Mouse (Mus musculus) spleen, embryonic (tissue): Measurements from ENCODE around the gene Sbk2.

Source experiments
- CTCF ChIA-PET: fragments of 350-600 bp; sonication (Branson Sonifier 250); formaldehyde crosslinking; loops from one replicate; lab custom pipeline; 2022; lab: Charles Lee

Sbk2 gene

DNA sequence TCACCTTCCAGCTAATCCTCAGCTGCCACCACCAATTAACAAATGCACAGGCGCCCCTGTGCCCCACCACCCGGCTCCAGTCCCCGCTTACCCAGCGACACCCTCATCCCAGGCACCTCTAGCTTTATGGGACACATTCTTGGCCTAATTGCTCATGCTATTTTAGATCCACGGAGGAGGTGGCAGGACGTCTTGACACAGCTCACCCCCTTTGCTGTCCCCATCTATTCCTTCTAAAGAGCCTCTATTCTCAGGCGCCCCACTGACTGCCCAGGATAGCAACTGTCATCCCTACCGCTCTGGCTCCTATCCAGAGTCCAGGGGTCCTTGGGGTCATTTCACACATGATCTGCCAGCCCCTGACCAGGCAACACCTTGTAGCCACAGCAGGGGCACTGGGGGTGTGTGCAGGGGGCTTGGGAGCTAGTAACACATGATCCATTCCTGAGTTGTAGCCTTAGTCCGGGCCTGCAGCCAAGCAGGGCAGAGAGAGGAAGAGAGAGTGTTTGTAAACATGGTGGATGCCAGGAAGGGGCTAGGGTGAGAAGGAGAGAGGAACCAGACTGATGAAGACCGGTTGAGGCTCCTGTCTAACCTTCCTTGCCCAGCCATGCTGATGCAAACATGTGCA lies 10.3 kb downstream of the Sbk2 start:
- CTCF ChIA-PET: no interaction called here

DNA sequence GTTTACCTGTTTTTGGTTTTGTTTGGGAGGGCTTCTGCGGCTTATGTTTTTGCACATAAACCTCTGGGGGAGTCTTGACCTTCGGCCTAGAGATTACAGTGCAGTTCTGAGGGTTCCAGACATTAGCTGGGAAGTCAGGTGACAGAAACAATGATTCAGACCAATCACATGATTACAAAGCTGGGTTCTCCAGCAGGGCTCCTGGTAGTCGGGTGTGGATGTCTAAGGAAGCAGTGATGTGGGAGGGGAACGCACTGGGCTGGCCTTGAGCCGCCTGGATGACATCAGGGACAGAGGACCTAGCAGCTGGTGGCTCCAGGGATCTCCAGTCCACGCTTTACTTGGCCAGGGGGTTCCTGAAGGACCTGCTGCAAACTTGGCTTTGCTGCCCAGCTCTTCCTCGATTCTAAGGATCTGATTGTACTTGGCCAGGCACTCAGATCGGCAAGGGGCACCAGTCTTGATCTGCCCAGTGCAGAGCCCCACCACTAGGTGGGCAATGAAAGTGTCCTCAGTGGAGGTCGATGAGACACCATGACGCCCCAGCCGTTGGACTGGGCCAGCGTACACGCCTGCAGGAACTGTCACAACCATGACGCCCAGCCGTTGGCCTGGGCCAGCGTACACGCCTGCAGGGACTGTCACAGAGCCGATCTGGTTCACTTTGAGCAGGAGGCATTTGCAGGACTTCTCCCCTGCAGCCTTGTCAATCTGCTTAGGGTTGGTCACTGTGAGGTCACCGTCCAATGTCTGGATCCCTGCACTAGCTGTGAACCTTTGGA lies 13.5 kb downstream of the Sbk2 start:
- CTCF ChIA-PET: no interaction called here

DNA sequence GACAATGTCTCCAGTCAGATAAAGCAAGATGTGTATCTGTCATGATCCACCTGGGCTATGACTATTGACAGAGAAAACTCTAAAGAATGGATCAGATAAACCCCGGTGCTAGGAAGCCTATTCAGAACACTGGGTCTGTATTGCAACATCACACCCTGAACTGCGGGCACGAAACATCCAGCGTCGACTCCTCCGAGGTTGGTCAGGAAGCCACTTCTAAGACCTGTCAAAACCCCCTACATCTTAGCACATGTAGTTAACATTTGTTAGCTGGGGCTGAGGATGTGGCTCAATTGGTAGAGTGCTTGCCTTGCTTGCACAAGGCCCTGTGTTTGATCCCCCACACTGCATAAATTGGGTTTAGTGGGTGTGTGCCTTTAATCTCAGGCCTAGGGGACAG lies 15.8 kb downstream of the Sbk2 start:
- CTCF ChIA-PET: no interaction called here

DNA sequence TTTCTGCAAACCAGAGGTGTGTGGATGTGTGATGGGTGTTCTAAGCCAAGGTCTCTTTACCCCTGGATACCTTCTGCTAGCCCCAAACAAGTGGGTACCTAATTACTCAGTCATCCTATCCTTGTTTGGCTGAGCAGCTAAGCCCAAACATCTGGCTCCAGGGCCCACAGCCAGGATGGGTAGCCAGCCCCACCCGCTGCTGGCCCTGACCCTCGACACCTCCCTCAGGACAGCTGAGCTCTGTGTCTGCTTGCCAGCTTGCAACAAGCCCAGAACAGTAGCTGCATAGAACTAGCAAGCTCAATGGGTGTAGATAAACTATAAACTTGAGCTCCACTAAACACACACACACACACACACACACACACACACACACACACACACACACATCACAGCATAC lies 16.4 kb downstream of the Sbk2 start:
- CTCF ChIA-PET: no interaction called here

GRCm38 (mm10) chr7:4943223-4943815 lies 20.9 kb downstream of the Sbk2 start:
- CTCF ChIA-PET: interaction anchor here (0.5 kb wide), 1 partner anchor 29 kb away, joined by 7 read pairs; no protein-coding TSS in a partner anchor

DNA sequence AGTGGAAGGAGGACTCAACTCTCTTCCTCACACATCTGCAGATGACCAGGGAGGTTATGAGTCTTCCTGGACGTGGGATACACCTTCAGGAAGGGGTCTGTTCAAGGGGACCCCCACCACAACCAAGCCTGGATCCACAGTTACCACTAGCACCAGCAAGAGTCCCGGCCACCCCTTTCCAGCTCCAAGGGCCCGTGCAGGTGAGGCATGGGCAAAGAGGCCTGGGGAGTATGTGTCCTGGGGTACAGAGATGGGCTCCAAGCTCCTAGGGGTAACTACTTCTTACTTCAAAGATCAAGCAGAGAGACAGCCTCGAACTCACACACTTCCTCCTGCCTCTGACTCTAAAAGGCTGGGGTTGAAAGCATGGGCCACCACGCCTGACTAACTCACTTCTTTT lies 21.5 kb downstream of the Sbk2 start:
- CTCF ChIA-PET: interaction anchor here (0.5 to 0.6 kb wide), 2 partner anchors 28 to 72 kb away, joined by 3 to 7 read pairs; partner anchors contain the start of gene Fiz1

- CTCF ChIA-PET: interaction anchor here (0.6 to 1.2 kb wide), 4 partner anchors 13 to 187 kb away, joined by 3 read pairs; partner anchors contain the start of gene Cox6b2
Measured at GRCm38 (mm10) chr7:4940068-4940479, 24.1 kb downstream of the Sbk2 start.

DNA sequence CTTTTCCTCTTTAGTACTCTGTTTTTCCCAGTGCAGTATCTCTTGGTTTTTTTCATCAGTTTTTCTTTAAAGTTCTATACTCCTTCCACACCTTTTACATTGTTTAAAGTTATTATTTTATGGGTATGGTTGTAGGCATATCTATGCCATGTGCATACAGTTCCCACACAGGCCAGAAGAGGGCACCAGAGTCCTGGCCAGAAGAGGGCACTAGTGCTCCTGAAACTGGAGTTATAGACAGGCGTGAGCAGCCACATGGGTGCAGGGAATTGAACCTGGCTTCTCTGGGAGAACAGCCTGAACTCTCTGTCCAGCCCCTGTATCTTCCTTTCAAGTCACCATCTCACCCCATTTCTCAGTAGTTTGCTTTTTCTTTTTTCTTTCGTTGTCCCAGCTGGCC lies 25.8 kb downstream of the Sbk2 start:
- CTCF ChIA-PET: interaction anchor here (0.6 kb wide), 1 partner anchor 329 kb away, joined by 15 read pairs; no protein-coding TSS in a partner anchor

DNA sequence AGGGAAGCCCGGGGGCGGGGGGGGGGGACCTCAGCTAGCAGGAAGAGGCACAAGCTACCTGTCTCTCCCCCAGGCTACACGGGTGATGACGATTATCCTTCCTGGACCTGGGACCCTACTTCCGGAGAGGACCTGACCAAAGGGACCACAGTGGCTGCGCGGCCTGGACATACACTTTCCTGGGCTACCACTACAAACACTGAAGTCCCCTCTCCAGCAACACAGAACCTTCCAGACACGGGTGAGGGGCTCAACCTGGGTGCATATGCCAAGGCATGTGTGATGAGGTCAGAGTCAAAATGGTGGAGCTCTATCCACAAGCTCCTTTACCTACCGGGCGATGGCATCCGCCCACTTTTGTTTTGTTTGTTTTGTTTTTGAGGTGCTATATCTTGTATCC lies 26.8 kb downstream of the Sbk2 start:
- CTCF ChIA-PET: no interaction called here

DNA sequence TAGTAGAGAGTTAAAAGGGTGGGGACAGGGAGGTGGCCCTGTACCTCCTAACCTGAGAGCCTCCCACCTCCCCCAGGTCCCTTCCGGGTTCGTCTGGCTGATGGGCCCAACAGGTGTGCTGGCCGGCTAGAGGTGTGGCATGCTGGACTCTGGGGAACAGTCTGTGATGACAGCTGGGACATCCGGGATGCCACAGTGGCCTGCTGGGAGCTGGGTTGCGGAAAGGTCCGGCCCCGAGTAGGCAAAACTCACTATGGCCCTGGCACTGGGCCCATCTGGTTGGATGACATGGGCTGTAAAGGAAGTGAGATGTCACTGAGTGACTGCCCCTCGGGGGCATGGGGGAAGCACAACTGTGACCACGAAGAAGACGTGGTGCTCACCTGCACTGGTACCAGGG lies 27.4 kb downstream of the Sbk2 start:
- CTCF ChIA-PET: no interaction called here

DNA sequence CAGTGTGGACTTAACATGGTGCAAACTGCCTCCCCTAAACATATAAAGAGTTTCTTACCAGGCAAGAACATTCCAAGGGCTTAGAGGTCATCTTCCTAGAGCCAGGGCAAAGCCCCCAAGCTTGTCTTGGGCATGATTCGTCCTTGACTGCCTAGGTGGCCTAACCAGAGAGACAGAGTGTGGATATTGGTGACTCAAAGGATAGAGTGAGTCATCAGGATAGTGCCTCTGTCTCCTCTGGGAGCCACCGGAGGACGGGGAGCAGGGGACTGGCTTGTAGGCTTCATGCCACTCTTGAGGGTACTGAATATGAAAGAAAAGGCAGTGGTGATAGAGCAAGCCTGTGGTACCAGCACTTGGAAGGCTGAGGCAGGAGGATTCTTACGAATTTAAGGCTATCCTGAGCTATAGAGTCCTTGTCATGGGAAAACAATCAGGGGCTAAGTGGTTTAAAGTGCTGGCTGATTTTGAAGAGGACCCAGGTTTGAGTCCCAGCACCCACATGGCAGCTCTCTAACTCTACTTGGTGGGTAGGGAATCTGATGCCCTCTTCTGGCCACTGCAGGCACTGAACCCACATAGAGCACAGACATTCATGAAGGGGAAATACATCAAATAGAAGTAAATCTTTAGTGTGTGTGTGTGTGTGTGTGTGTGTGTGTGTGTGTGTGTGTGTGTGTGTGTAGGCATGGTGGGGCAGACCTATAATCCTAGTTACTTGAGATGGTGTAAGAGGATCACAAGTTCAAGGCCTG lies 29.9 kb downstream of the Sbk2 start:
- CTCF ChIA-PET: no interaction called here

- CTCF ChIA-PET: interaction anchor here (0.6 kb wide), 1 partner anchor 66 kb away, joined by 3 read pairs; no protein-coding TSS in a partner anchor
Measured at GRCm38 (mm10) chr7:4933103-4933502, 31.1 kb downstream of the Sbk2 start.

DNA sequence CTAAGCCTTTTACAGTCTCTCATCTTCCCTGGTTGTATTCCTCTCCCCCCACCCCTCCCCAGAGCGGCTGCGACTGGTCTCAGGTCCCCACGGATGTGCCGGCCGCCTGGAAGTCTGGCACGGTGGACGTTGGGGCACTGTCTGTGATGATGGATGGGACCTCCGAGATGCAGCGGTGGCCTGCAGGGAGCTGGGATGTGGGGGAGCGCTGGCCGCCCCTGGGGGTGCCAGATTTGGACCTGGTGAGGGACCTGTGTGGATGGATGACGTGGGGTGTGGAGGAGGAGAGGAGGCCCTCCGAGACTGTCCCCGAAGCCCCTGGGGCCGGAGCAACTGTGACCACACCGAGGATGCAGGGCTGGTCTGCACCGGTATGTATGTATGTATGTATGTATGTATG lies 35.9 kb downstream of the Sbk2 start:
- CTCF ChIA-PET: no interaction called here

- CTCF ChIA-PET: no interaction called here
Measured at GRCm38 (mm10) chr7:4927711-4928110, 36.5 kb downstream of the Sbk2 start.

- CTCF ChIA-PET: interaction anchor here (1.2 kb wide), 1 partner anchor 13 kb away, joined by 3 read pairs; no protein-coding TSS in a partner anchor
Measured at GRCm38 (mm10) chr7:4926849-4927248, 37.4 kb downstream of the Sbk2 start.

DNA sequence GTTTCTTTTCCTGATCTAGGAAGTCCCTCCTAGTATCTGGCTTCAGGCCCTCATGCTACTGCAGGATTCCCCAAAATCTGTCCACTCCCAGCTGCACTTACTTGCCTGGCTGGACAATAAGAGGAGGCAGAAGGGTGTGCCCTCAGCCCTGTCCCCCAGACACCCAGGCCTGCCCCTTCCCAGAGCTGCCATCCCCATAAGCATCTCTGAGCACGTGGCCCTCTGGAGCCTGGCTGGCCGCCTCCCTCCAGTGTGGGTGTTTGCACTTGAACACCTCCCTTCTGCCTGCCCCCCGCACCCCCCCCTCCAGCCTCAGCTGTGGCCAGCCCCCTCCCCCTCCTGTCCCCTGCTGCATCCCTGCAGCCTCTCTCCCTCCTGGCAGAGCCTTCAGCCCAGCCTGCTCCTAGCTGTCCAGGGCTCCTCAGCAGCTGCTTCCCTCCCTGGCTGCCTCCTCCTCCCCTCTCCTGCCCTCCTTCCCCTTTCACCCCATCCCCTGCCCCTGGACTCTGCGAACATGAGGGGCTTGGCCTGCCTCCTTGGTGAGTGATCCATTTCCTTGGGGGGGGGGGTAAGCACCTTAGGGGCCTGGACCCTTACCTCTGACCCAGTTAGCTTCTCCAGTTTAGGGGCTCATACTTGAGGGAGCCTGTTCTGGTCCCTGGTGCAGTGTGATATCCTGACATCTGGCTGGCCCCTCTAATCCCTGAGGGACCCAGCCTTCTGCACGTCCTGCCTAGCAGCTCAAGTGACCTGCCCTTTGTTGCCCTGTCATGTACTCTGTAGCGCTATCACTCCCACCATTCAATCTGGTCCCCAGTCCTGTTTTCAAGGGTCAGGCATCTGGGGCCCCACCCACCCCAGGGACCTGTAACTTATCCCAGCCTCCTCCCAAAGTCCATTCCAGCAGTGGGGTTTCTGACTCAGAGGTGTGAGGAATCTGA lies 38.5 kb downstream of the Sbk2 start, which contains the start of gene Ssc5d:
Ssc5d (plus strand) TSS at position 345 of the 941 bp plus-strand sequence.
- CTCF ChIA-PET: interaction anchor here (0.6 kb wide), 3 partner anchors 20 to 494 kb away, joined by 4 to 6 read pairs (median 4); partner anchors contain the start of gene Eps8l1

GRCm38 (mm10) chr7:4924891-4925301 lies 39.3 kb downstream of the Sbk2 start:
- CTCF ChIA-PET: interaction anchor here (0.6 kb wide), 2 partner anchors 21 to 494 kb away, joined by 4 to 6 read pairs; no protein-coding TSS in a partner anchor

DNA sequence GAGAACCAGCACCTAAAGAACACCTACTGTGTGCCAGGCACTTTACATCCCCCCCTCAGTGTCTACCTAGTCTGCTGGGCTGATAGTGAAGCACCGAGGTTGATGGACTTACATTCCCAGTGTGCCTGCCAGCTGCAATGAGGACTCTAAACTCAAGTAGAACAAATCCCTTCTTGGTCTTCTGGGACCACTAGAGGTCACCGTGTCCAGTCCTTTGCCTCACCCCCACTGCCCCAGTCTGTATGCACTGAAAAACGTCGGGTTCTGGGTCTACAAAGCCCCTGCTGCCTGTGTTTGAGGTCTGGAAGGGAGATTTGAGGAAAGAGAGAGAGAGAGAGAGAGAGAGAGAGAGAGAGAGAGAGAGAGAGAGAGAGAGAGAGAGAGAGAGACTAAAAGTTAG lies 39.7 kb downstream of the Sbk2 start:
- CTCF ChIA-PET: no interaction called here

- CTCF ChIA-PET: no interaction called here
Measured at GRCm38 (mm10) chr7:4923586-4924364, 40.4 kb downstream of the Sbk2 start.
